Mouse (Mus musculus) midbrain, embryonic 14.5 days (tissue): ENCODE measurements around the gene Tpm3. TPM values are rescaled to one million over a fixed set of nuclear protein-coding genes. Genes with fewer than 3 reads are reported as not detected.

Source experiments
- ATAC-seq: fragments of 200-750 bp; cut with Nextera tagmentation; 2 replicates; pipeline ENCODE4 v1.8.0; 2017; ENCODE audit warnings: moderate number of reproducible peaks, moderate library complexity; ENCODE audit not compliant: low FRiP score, low TSS enrichment
- DNase-seq: peaks from one replicate; pipeline ENCODE4 v3.0.0-alpha.2; 2015
- H3K27ac ChIP-seq: fragments of 300-500 bp; sonication (generic); replicated peaks from 2 replicates; pipeline ENCODE4 v1.5.1; 2014; ENCODE audit warnings: mild to moderate bottlenecking, low read depth, low read length, moderate library complexity
- H3K27me3 ChIP-seq: fragments of 300-500 bp; sonication (generic); 2 replicates; pipeline ENCODE4 v1.6.1; 2014; ENCODE audit warnings: low read length, control low read depth, mixed read lengths; ENCODE audit not compliant: control insufficient read depth, insufficient read depth
- H3K36me3 ChIP-seq: fragments of 300-500 bp; sonication (generic); 2 replicates; pipeline ENCODE4 v1.6.1; 2014; ENCODE audit warnings: low read length, control low read depth; ENCODE audit not compliant: control insufficient read depth, insufficient read depth
- H3K4me1 ChIP-seq: fragments of 300-500 bp; sonication (generic); 2 replicates; pipeline ENCODE4 v1.6.1; 2014; ENCODE audit warnings: mild to moderate bottlenecking, antibody characterized with exemption, low read length, control low read depth; ENCODE audit not compliant: control insufficient read depth, insufficient read depth
- H3K4me2 ChIP-seq: fragments of 300-500 bp; sonication (generic); 2 replicates; pipeline ENCODE4 v1.6.1; 2014; ENCODE audit warnings: mild to moderate bottlenecking, low read length, moderate library complexity
- H3K4me3 ChIP-seq: fragments of 300-500 bp; sonication (generic); replicated peaks from 2 replicates; pipeline ENCODE4 v1.5.1; 2014; ENCODE audit warnings: low read depth, low read length
- H3K9ac ChIP-seq: fragments of 300-500 bp; sonication (generic); replicated peaks from 2 replicates; pipeline ENCODE4 v1.6.1; 2014; ENCODE audit warnings: mild to moderate bottlenecking, low read length, moderate library complexity
- H3K9me3 ChIP-seq: fragments of 300-500 bp; sonication (generic); 2 replicates; pipeline ENCODE4 v1.6.1; 2016; ENCODE audit warnings: low read length, control low read depth, mixed read lengths; ENCODE audit not compliant: control insufficient read depth
- WGBS: fragments of 180-500 bp; shearing (Covaris S2); extraction: QIAGEN DNeasy Blood & Tissue Kit; methylation state at CpG from one replicate; pipeline ENCODE4 v1.1.7; 2014; 5-methylcytosine and 5-hydroxymethylcytosine counted together
- polyA plus RNA-seq: library from polyadenylated mRNA; unstranded; fragments of >200 nt; fragmentation: Nextera tagmentation; extraction: Ambion mirVana; gene quantifications from 2 replicates; pipeline ENCODE4 v1.2.1, GENCODE M21; 2014

Gene Tpm3
- polyA plus RNA-seq, 1 experiment from 2014 or later = 357 TPM

DNA sequence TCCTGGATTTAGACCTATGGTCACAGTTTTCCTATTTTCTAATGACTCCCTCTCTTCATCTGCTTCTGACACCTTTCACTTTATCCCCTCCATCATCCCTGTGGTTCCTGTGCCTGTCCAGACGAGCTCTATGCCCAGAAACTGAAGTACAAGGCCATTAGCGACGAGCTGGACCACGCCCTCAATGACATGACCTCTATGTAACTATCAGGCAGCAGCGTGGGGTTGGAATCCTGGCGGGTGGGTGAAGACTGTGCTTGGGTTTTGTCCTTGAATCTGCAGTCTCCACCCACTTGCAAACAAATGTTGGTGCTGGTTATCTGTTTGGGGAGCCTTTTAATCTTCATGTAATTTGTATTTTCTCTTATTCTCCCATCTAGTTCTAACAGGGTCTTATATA lies 18.4 kb downstream of the Tpm3 start:
- WGBS = 95% methylated on average over 6 of the region's 6 CpGs
- H3K9ac ChIP-seq = no peak overlapping the region
- H3K36me3 ChIP-seq = peaks cover 82% of the 10 kb centered on the region
- no peak for ATAC-seq
- no peak overlapping the region for H3K27ac ChIP-seq
- no peak for DNase-seq
- no peak overlapping the region for H3K4me2 ChIP-seq
- H3K4me3 ChIP-seq = no peak overlapping the region
- no peaks in the 10 kb centered on the region for H3K4me1 ChIP-seq
- H3K9me3 ChIP-seq = no peaks in the 10 kb centered on the region
- no peaks in the 10 kb centered on the region for H3K27me3 ChIP-seq

- ATAC-seq (no peak), DNase-seq (no peak)
- H3K4me1 ChIP-seq = no peaks in the 10 kb centered on the region
- 97% methylated on average over 3 of the region's 3 CpGs for WGBS
- no peaks in the 10 kb centered on the region for H3K27me3 ChIP-seq
- H3K4me2 ChIP-seq = no peak overlapping the region
- no peak overlapping the region for H3K4me3 ChIP-seq
- H3K9ac ChIP-seq = no peak overlapping the region
- H3K27ac ChIP-seq = no peak overlapping the region
- peaks cover 74% of the 10 kb centered on the region for H3K36me3 ChIP-seq
- no peaks in the 10 kb centered on the region for H3K9me3 ChIP-seq
Measured at GRCm38 (mm10) chr3:90094453-90094852, 22.0 kb downstream of the Tpm3 start.

GRCm38 (mm10) chr3:90097928-90098327 lies 25.5 kb downstream of the Tpm3 start:
- Histone ChIP-seq H3K27ac (no peak overlapping the region), H3K4me2 (no peak overlapping the region), H3K27me3 (no peaks in the 10 kb centered on the region), H3K9ac (no peak overlapping the region), H3K36me3 (peaks cover 45% of the 10 kb centered on the region), H3K4me3 (no peak overlapping the region), H3K4me1 (no peaks in the 10 kb centered on the region), H3K9me3 (no peaks in the 10 kb centered on the region)
- 85% methylated on average over 5 of the region's 5 CpGs for WGBS
- ATAC-seq (no peak), DNase-seq (no peak)

GRCm38 (mm10) chr3:90101010-90101409 lies 28.6 kb downstream of the Tpm3 start:
- H3K27ac ChIP-seq = no peak overlapping the region
- no peak overlapping the region for H3K4me2 ChIP-seq
- no peaks in the 10 kb centered on the region for H3K27me3 ChIP-seq
- no peak overlapping the region for H3K9ac ChIP-seq
- no peak for ATAC-seq
- no peak for DNase-seq
- 95% methylated on average over 3 of the region's 3 CpGs for WGBS
- no peak overlapping the region for H3K4me3 ChIP-seq
- no peaks in the 10 kb centered on the region for H3K9me3 ChIP-seq
- H3K4me1 ChIP-seq = no peaks in the 10 kb centered on the region
- peaks cover 24% of the 10 kb centered on the region for H3K36me3 ChIP-seq

- peaks cover 24% of the 10 kb centered on the region for H3K36me3 ChIP-seq
- ATAC-seq (no peak), DNase-seq (no peak)
- H3K4me1 ChIP-seq = no peaks in the 10 kb centered on the region
- H3K4me3 ChIP-seq = no peak overlapping the region
- H3K27ac ChIP-seq = no peak overlapping the region
- no peak overlapping the region for H3K4me2 ChIP-seq
- no peak overlapping the region for H3K9ac ChIP-seq
- 96% methylated on average over 2 of the region's 2 CpGs for WGBS
- no peaks in the 10 kb centered on the region for H3K9me3 ChIP-seq
- H3K27me3 ChIP-seq = no peaks in the 10 kb centered on the region
Measured at GRCm38 (mm10) chr3:90101673-90102072, 29.2 kb downstream of the Tpm3 start.

DNA sequence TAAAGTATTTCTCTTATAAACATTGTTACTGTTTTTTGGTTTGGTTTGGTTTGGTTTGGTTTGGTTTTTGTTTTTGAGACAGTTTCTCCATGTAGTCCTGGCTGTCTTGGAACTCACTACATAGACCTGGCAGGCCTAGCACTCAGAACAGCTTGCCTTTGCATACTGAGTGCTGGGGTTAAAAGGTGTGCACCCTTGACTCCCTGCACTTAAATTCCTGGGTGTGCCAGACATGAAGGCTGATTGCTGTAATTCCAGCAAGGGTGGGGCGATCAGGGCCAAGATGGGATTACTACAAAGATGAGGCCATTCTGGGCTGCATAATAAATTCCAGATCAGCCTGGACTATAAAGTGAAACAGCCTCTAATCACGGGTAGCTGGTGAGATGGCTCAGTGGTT lies 29.8 kb downstream of the Tpm3 start:
- Histone ChIP-seq H3K9me3 (no peaks in the 10 kb centered on the region), H3K27me3 (no peaks in the 10 kb centered on the region), H3K4me3 (no peak overlapping the region), H3K9ac (no peak overlapping the region), H3K36me3 (peaks cover 24% of the 10 kb centered on the region), H3K4me1 (no peaks in the 10 kb centered on the region), H3K4me2 (no peak overlapping the region), H3K27ac (no peak overlapping the region)
- WGBS = 78% methylated on average over 2 of the region's 2 CpGs
- ATAC-seq (no peak), DNase-seq (no peak)

DNA sequence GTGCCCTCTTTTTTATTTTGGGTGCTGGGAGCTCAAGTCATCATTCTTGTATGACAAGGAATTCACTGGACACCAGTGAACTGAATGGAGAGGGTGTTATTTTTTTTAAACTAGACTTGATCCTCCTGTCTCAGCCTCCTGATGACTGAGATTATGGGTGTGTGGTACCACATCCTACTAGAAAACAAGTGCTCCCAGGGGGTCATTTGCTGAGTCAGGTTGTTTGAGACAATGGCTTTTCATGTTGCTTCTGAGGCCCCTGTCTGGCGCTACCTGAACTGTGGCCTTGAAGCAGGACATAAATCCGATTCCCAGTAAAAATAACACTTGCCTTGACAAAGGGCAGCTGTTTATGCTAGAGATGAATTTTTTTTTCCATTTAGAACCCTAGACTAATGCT lies 30.7 kb downstream of the Tpm3 start:
- WGBS = 94% methylated on average over 2 of the region's 2 CpGs
- Histone ChIP-seq H3K4me1 (no peaks in the 10 kb centered on the region), H3K9ac (no peak overlapping the region), H3K9me3 (no peaks in the 10 kb centered on the region), H3K27ac (no peak overlapping the region), H3K36me3 (peaks cover 18% of the 10 kb centered on the region), H3K27me3 (no peaks in the 10 kb centered on the region), H3K4me2 (no peak overlapping the region), H3K4me3 (no peak overlapping the region)
- ATAC-seq (no peak), DNase-seq (no peak)

GRCm38 (mm10) chr3:90103938-90104337 lies 31.5 kb downstream of the Tpm3 start, which contains the start of gene Nup210l:
Gene Nup210l (plus strand): TSS chr3:90104132.
- no peak within 1 kb of the TSS for H3K9ac ChIP-seq
- 89% methylated on average over 13 of the region's 13 CpGs for WGBS
- ATAC-seq = no peak
- no peaks in the 10 kb centered on the region for H3K9me3 ChIP-seq
- H3K27ac ChIP-seq = no peak within 1 kb of the TSS
- peaks cover 11% of the 10 kb centered on the region for H3K36me3 ChIP-seq
- H3K4me3 ChIP-seq = no peak within 1 kb of the TSS
- H3K4me1 ChIP-seq = no peaks in the 10 kb centered on the region
- no peaks in the 10 kb centered on the region for H3K27me3 ChIP-seq
- H3K4me2 ChIP-seq = no peak within 1 kb of the TSS
- no peak for DNase-seq

GRCm38 (mm10) chr3:90111706-90112105 lies 39.3 kb downstream of the Tpm3 start:
- no peak for ATAC-seq
- no peaks in the 10 kb centered on the region for H3K9me3 ChIP-seq
- no peak overlapping the region for H3K27ac ChIP-seq
- H3K36me3 ChIP-seq = no peaks in the 10 kb centered on the region
- no peak overlapping the region for H3K9ac ChIP-seq
- WGBS = 85% methylated on average over 2 of the region's 2 CpGs
- no peak for DNase-seq
- H3K4me1 ChIP-seq = no peaks in the 10 kb centered on the region
- no peak overlapping the region for H3K4me3 ChIP-seq
- no peak overlapping the region for H3K4me2 ChIP-seq
- no peaks in the 10 kb centered on the region for H3K27me3 ChIP-seq
